Mouse (Mus musculus) CH12.LX (cell line): Measurements from ENCODE around the gene Ppp1r1c.

Source experiments
- BHLHE40 ChIP-seq: IDR thresholded peaks from 2 replicates; pipeline ENCODE4 v1.6.1; 2011; ENCODE audit warnings: mild to moderate bottlenecking, low read depth, low read length, improper control_type of control experiment
- CHD1 ChIP-seq: IDR thresholded peaks from 2 replicates; pipeline ENCODE4 v1.6.1; 2012; ENCODE audit warnings: low read depth, low read length, improper control_type of control experiment, inconsistent platforms
- CTCF ChIP-seq, 2 experiments: IDR thresholded peaks in 1 of 2; conservative IDR thresholded peaks in 1 of 2; 2 replicates each; pipeline ENCODE4 v1.5.1; 2011 to 2012; ENCODE audit warnings: low read depth in 2 of 2, low read length in 2 of 2, improper control_type of control experiment in 1 of 2, inconsistent platforms in 1 of 2, mild to moderate bottlenecking in 1 of 2, moderate library complexity in 1 of 2
- E2F4 ChIP-seq: IDR thresholded peaks from 2 replicates; pipeline ENCODE4 v1.6.1; 2011; ENCODE audit warnings: low read depth, low read length, improper control_type of control experiment; ENCODE audit not compliant: insufficient replicate concordance
- EP300 ChIP-seq: IDR thresholded peaks from 2 replicates; pipeline ENCODE4 v1.6.1; 2011; ENCODE audit warnings: low read length, improper control_type of control experiment
- HCFC1 ChIP-seq: IDR thresholded peaks from 2 replicates; pipeline ENCODE4 v1.6.1; 2012; ENCODE audit warnings: low read depth, mild to moderate bottlenecking, inconsistent platforms, low read length, improper control_type of control experiment
- MAZ ChIP-seq: IDR thresholded peaks from 2 replicates; pipeline ENCODE4 v1.6.1; 2012; ENCODE audit warnings: low read depth, mild to moderate bottlenecking, inconsistent platforms, low read length, improper control_type of control experiment, moderate library complexity
- PAX5 ChIP-seq: IDR thresholded peaks from 2 replicates; pipeline ENCODE4 v1.6.1; 2012; ENCODE audit warnings: low read length, inconsistent platforms, mixed read lengths
- POLR2A ChIP-seq: IDR thresholded peaks from 2 replicates; pipeline ENCODE4 v1.6.1; 2011; ENCODE audit warnings: low read depth, mild to moderate bottlenecking, improper control_type of control experiment, low read length
- SIN3A ChIP-seq: IDR thresholded peaks from 2 replicates; pipeline ENCODE4 v1.6.1; 2012; ENCODE audit warnings: low read length, improper control_type of control experiment, inconsistent platforms
- USF1 ChIP-seq: IDR thresholded peaks from 2 replicates; pipeline ENCODE4 v1.6.1; 2014; ENCODE audit warnings: low read depth, mild to moderate bottlenecking, inconsistent platforms, low read length, improper control_type of control experiment

- TF ChIP-seq POLR2A (no peak), BHLHE40 (no peak), SIN3A (no peak), EP300 (no peak), CTCF (conservative IDR thresholded peaks at IDR 0.05 in 1 of 2, IDR thresholded peaks at IDR 0.05 in 1 of 2; ENCODE audit: low read depth in 2 of 2, low read length in 2 of 2) (no peak), MAZ (no peak), E2F4 (no peak), USF1 (no peak), CHD1 (no peak), HCFC1 (no peak), PAX5 (no peak)
Observed at GRCm38 (mm10) chr2:79856874-79857273, 149.3 kb downstream of the Ppp1r1c start.
